Mouse (Mus musculus): ENCODE measurements around the gene Vmn1r42. TPM values are rescaled to one million over a fixed set of nuclear protein-coding genes. Genes with fewer than 3 reads are reported as not detected.

Vmn1r42 gene
- polyA plus RNA-seq, 1 experiment from 2014 or later, result not detected

Other genes with a start within 250 kb of the Vmn1r42 start
- gene Txnrd3, start 232.4 kb downstream of the Vmn1r42 start, polyA plus RNA-seq (2014; fragmentation: Nextera tagmentation; extraction: Ambion mirVana), result 16.0 and 17.1 TPM in 2 replicates
- not detected in 2 replicates for gene Vmn1r40, start 168.9 kb downstream of the Vmn1r42 start, polyA plus RNA-seq (2014; fragmentation: Nextera tagmentation; extraction: Ambion mirVana)
- gene Vmn1r41, start 135.6 kb downstream of the Vmn1r42 start, polyA plus RNA-seq (2014; fragmentation: Nextera tagmentation; extraction: Ambion mirVana), result not detected in 2 replicates
- gene Vmn1r43, start within 50 bp of the Vmn1r42 start, polyA plus RNA-seq (2014; fragmentation: Nextera tagmentation; extraction: Ambion mirVana), result not detected in 2 replicates
- not detected in 2 replicates for gene Vmn1r44, start 7.2 kb upstream of the Vmn1r42 start, polyA plus RNA-seq (2014; fragmentation: Nextera tagmentation; extraction: Ambion mirVana)
- gene Vmn1r45, start 64.2 kb upstream of the Vmn1r42 start, polyA plus RNA-seq (2014; fragmentation: Nextera tagmentation; extraction: Ambion mirVana), result not detected in 2 replicates
- not detected in 2 replicates for gene Vmn1r46, start 92.9 kb upstream of the Vmn1r42 start, polyA plus RNA-seq (2014; fragmentation: Nextera tagmentation; extraction: Ambion mirVana)
- gene Vmn1r47, start 139.7 kb upstream of the Vmn1r42 start, polyA plus RNA-seq (2014; fragmentation: Nextera tagmentation; extraction: Ambion mirVana), result not detected in 2 replicates
- not detected in 2 replicates for gene Vmn1r48, start 160.4 kb upstream of the Vmn1r42 start, polyA plus RNA-seq (2014; fragmentation: Nextera tagmentation; extraction: Ambion mirVana)
- not detected in 2 replicates for gene Vmn1r49, start 202.1 kb upstream of the Vmn1r42 start, polyA plus RNA-seq (2014; fragmentation: Nextera tagmentation; extraction: Ambion mirVana)
- gene Vmn1r50, start 225.0 kb upstream of the Vmn1r42 start, polyA plus RNA-seq (2014; fragmentation: Nextera tagmentation; extraction: Ambion mirVana), result not detected in 2 replicates
- 0.08 TPM in 2 replicates for gene Vmn1r51, start 246.2 kb upstream of the Vmn1r42 start, polyA plus RNA-seq (2014; fragmentation: Nextera tagmentation; extraction: Ambion mirVana)